Mouse (Mus musculus) olfactory bulb, adult 2 months (tissue): ENCODE measurements around the gene Ccdc12. TPM values are rescaled to one million over a fixed set of nuclear protein-coding genes. Genes with fewer than 3 reads are reported as not detected.

ENCODE experiments used
- H3K27ac ChIP-seq: fragments of 200-500 bp; 2 replicates; pipeline ENCODE4 v1.5.1; 2012; ENCODE audit warnings: low read depth, low read length; ENCODE audit not compliant: insufficient read depth
- H3K4me1 ChIP-seq: fragments of 200-500 bp; 2 replicates; pipeline ENCODE4 v1.6.1; 2012; ENCODE audit warnings: low read length; ENCODE audit not compliant: control insufficient read depth, insufficient read depth
- H3K4me3 ChIP-seq: fragments of 200-500 bp; 2 replicates; pipeline ENCODE4 v1.5.1; 2012; ENCODE audit warnings: mild to moderate bottlenecking, low read depth, low read length, moderate library complexity; ENCODE audit not compliant: insufficient read depth
- CTCF ChIP-seq: fragments of 200-500 bp; IDR thresholded peaks from 2 replicates; pipeline ENCODE4 v1.5.1; 2012; ENCODE audit warnings: low read depth, mild to moderate bottlenecking, low read length, moderate library complexity; ENCODE audit not compliant: insufficient read depth
- POLR2A ChIP-seq: fragments of 200-500 bp; IDR thresholded peaks from 2 replicates; pipeline ENCODE4 v1.6.1; 2012; ENCODE audit warnings: mild to moderate bottlenecking, low read depth, low read length, moderate library complexity; ENCODE audit not compliant: insufficient read depth
- WGBS: fragments of 180-500 bp; shearing (Covaris S2); methylation state at CpG from one replicate; pipeline ENCODE4 v1.1.7; 2018; 5-methylcytosine and 5-hydroxymethylcytosine counted together
- polyA plus RNA-seq: library from polyadenylated mRNA; stranded (reverse); fragments of >200 nt; gene quantifications from 2 replicates; pipeline ENCODE4 v1.2.4, GENCODE M21; 2012; ENCODE audit warnings: low replicate concordance; ENCODE audit not compliant: missing spikeins, insufficient read depth, insufficient read length

Gene Ccdc12
- polyA plus RNA-seq, 1 experiment, result not detected

GRCm38 (mm10) chr9:110683574-110684099 lies 27.3 kb downstream of the Ccdc12 start:
- WGBS, result 38% methylated on average over 4 of the region's 4 CpGs
- Histone ChIP-seq H3K27ac (peak overlapping the region; percentile 3; the same call in 1 of the 2 replicates), H3K4me3 (no peak overlapping the region), H3K4me1 (peaks cover 59% of the 10 kb centered on the region)
- TF ChIP-seq CTCF (no peak), POLR2A (no peak)

DNA sequence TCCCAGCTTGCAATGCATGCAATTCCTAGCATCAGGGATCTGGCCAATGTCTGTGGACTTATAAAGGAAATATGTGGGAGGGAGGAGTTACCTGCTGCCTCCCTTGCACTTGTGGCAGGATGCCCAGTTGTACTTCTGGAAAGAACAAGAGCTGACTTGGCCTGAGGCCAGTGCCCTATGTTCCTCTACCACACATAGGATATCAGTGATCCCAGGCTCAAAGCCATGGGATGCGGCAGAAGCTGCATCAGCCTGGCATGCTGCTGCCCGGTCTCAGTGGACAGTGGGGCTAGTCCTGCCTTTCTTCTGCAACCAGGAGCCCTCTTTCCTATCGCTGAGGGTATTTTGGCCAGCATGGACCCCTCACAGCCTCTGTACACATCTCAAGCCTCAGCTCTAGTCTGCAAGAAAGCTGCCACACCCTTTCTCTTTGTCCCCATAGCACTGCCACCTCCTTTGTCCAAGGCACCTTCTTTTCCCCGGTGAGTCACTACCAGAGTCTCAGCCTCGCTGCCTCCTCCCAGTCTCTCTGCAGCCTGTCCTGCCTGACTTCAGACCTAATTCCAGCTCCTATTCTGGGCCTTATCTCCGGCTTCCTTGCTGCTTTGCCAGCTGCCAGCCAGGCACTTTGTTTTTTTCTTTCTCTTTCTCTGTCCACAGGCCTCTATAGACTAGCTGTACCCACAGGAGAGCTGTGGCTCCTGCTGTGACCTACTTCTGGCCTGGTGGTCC lies 28.0 kb downstream of the Ccdc12 start:
- Histone ChIP-seq H3K4me1 (peaks cover 56% of the 10 kb centered on the region), H3K4me3 (no peak overlapping the region), H3K27ac (peak overlapping the region; percentile 36)
- TF ChIP-seq POLR2A (no peak), CTCF (no peak)
- WGBS, result 22% methylated on average over 6 of the region's 6 CpGs

DNA sequence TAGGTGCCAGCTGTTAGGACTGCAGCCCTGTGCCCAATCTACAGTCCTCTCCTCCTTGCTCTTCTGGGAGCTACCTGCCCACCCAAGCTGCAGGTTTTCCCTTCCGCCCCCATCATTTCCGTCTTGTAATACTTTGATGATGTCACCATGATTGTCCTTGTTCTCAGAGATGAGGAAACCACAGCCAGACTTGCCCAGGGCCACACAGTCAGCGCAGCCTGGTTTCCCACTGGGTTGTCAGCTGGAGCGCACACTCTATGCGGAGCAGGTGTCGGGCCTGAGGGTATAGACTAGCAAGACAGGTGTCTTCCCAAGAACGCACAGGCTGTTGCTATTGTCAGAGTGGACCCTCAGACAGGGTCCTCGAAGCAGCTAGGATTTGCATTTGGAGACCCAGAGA lies 28.9 kb downstream of the Ccdc12 start:
- H3K4me1 ChIP-seq, result peaks cover 55% of the 10 kb centered on the region
- 88% methylated on average over 8 of the region's 8 CpGs for WGBS
- TF ChIP-seq POLR2A (no peak), CTCF (no peak)
- no peak overlapping the region for H3K4me3 ChIP-seq
- H3K27ac ChIP-seq, result peak overlapping the region; percentile 36; the same call in 1 of the 2 replicates

DNA sequence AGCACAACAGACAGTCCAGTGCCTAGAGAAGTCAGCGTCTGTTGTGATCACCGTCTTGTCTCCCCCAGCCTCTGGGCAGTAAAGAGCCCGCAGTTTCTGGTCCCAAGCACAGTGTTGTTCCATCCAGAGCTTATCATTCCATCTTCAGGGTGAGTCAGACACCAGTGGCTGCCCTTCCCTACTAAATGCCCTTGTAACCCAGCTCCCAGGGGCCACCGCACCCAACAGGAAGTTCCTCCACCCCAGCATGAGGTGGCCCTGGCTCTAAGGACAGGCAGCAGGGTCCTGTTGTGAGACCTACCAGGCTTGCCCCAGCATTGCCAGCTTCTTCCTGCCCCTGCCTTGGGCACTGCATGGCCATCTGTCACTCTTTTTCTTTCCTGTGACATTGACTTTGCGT lies 29.3 kb downstream of the Ccdc12 start:
- Histone ChIP-seq H3K27ac (peak overlapping the region; percentile 36; the same call in 1 of the 2 replicates), H3K4me3 (no peak overlapping the region), H3K4me1 (peaks cover 55% of the 10 kb centered on the region)
- WGBS, result 87% methylated on average over 5 of the region's 5 CpGs
- no peak for TF ChIP-seq POLR2A
- no peak for TF ChIP-seq CTCF

GRCm38 (mm10) chr9:110686472-110686871 lies 30.2 kb downstream of the Ccdc12 start:
- WGBS, result 85% methylated on average over 3 of the region's 3 CpGs
- H3K27ac ChIP-seq, result no peak overlapping the region
- TF ChIP-seq POLR2A (no peak), CTCF (no peak)
- no peak overlapping the region for H3K4me3 ChIP-seq
- H3K4me1 ChIP-seq, result peaks cover 50% of the 10 kb centered on the region

DNA sequence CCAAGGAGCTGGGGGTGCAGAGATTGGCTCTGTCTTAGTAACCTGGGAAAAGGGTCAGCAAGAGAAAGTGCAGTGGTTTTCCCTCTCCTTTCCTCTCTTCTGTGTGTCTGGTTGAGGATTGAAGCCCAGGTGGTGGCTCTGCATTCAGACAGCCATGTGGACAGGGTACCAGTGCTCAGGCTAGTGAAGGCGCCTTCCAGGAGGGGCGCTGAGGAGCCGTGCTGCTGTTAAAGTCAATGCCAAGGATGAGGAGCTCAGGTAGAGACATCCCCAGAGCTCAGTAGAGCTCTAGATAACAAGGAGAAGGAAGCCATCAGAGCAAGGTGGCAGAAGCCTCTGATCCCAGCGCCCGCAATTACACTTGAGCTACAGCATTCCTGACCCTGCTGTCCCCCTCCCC lies 30.8 kb downstream of the Ccdc12 start:
- WGBS, result 86% methylated on average over 5 of the region's 5 CpGs

DNA sequence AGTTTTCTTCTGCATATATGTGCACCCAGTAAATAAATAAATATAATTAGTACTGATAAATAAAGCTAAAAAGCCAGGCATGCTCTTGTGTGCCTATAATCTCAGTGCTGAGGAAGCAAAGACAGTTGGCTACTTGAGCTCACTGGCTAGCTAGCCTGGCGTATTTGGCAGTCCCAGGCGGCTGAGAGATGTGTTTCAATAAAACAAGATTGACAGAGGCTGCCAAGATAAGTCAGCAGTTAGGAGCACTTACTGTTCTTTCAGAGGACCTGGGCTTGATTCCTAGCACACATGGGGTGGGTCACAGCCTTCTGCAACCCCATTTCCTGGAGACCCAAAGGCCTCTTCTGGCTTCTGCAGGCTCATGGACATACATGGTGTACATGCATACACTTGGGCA lies 31.5 kb downstream of the Ccdc12 start:
- TF ChIP-seq POLR2A, result no peak
- TF ChIP-seq CTCF, result no peak
- WGBS, result 74% methylated on average over 2 of the region's 2 CpGs
- no peak overlapping the region for H3K27ac ChIP-seq
- H3K4me3 ChIP-seq, result no peak overlapping the region
- H3K4me1 ChIP-seq, result peaks cover 41% of the 10 kb centered on the region

More for the DNA sequence above, 30.8 kb downstream of the Ccdc12 start:
- H3K27ac ChIP-seq, result no peak overlapping the region
- no peak overlapping the region for H3K4me3 ChIP-seq
- no peak for TF ChIP-seq POLR2A
- TF ChIP-seq CTCF, result no peak
- H3K4me1 ChIP-seq, result peaks cover 45% of the 10 kb centered on the region

GRCm38 (mm10) chr9:110689261-110689779 lies 33.0 kb downstream of the Ccdc12 start:
- 69% methylated on average over 8 of the region's 8 CpGs for WGBS
- H3K27ac ChIP-seq, result no peak overlapping the region
- H3K4me1 ChIP-seq, result peaks cover 27% of the 10 kb centered on the region
- H3K4me3 ChIP-seq, result no peak overlapping the region
- no peak for TF ChIP-seq CTCF
- TF ChIP-seq POLR2A, result no peak

GRCm38 (mm10) chr9:110695165-110695755 lies 39.0 kb downstream of the Ccdc12 start:
- H3K27ac ChIP-seq, result no peak overlapping the region

More at GRCm38 (mm10) chr9:110695165-110695755, 39.0 kb downstream of the Ccdc12 start:
- Histone ChIP-seq H3K4me3 (no peak overlapping the region), H3K4me1 (no peaks in the 10 kb centered on the region)
- 91% methylated on average over 4 of the region's 4 CpGs for WGBS
- no peak for TF ChIP-seq POLR2A
- no peak for TF ChIP-seq CTCF
